ENCODE assay signal across 18 mouse cellular contexts in genomic region chr2:60221954-60222353, GRCm38 (mm10).
"Had no signal": no experiment of that assay in that cellular context is flagged by ENCODE, and none has a peak within 500 bp of the region (broad histone marks: within the 10 kb centered on the region; RNA-seq: fewer than 3 reads in every experiment).

No protein-coding gene starts in this region.

- H3K4me3 ChIP-seq: embryonic facial prominence, embryonic 10.5 days; embryonic facial prominence, embryonic 12.5 days; embryonic facial prominence, embryonic 13.5 days; embryonic facial prominence, embryonic 15.5 days; erythroblast, embryonic 14.5 days; forebrain, embryonic 10.5 days; forebrain, embryonic 12.5 days; forebrain, embryonic 13.5 days; forebrain, embryonic 15.5 days; heart, adult 2 months had no signal

- H3K36me3 ChIP-seq: embryonic facial prominence, embryonic 12.5 days; embryonic facial prominence, embryonic 15.5 days; forebrain, embryonic 12.5 days; forebrain, embryonic 15.5 days had no signal

- DNase-seq: embryo, embryonic 11 days; forebrain, postnatal 0 days; gastrocnemius, postnatal 10 days; gastrocnemius, postnatal 14 days; gastrocnemius, postnatal 25 days; gastrocnemius, postnatal 36 days had no signal

- H3K27ac ChIP-seq: embryonic facial prominence, embryonic 10.5 days; embryonic facial prominence, embryonic 12.5 days; embryonic facial prominence, embryonic 13.5 days; embryonic facial prominence, embryonic 15.5 days; forebrain, embryonic 10.5 days; forebrain, embryonic 12.5 days; forebrain, embryonic 13.5 days; forebrain, embryonic 15.5 days; heart, adult 2 months had no signal

- H3K4me2 ChIP-seq: embryonic facial prominence, embryonic 12.5 days; embryonic facial prominence, embryonic 13.5 days; embryonic facial prominence, embryonic 15.5 days; forebrain, embryonic 12.5 days; forebrain, embryonic 13.5 days; forebrain, embryonic 15.5 days had no signal

- ATAC-seq: forebrain, embryonic 13.5 days; forebrain, embryonic 14.5 days; forebrain, embryonic 15.5 days; forebrain, embryonic 16.5 days; forebrain, postnatal 0 days had no signal

- H3K4me1 ChIP-seq: embryonic facial prominence, embryonic 10.5 days; embryonic facial prominence, embryonic 12.5 days; forebrain, embryonic 10.5 days had no signal

- H3K9ac ChIP-seq: embryonic facial prominence, embryonic 12.5 days; embryonic facial prominence, embryonic 13.5 days; embryonic facial prominence, embryonic 15.5 days; forebrain, embryonic 12.5 days; forebrain, embryonic 13.5 days; forebrain, embryonic 15.5 days; forebrain, postnatal 0 days had no signal

- H3K9me3 ChIP-seq: embryonic facial prominence, embryonic 10.5 days; embryonic facial prominence, embryonic 12.5 days; embryonic facial prominence, embryonic 13.5 days; embryonic facial prominence, embryonic 15.5 days; forebrain, embryonic 12.5 days; forebrain, embryonic 13.5 days; forebrain, embryonic 15.5 days had no signal

- H3K27me3 ChIP-seq: embryonic facial prominence, embryonic 12.5 days; embryonic facial prominence, embryonic 13.5 days; embryonic facial prominence, embryonic 15.5 days; forebrain, embryonic 12.5 days; forebrain, embryonic 13.5 days; forebrain, embryonic 15.5 days had no signal
